Mouse (Mus musculus) common myeloid progenitor, adult 5-6 weeks (primary cell): ENCODE data around the gene Polr3b. TPM values are rescaled to one million over a fixed set of nuclear protein-coding genes. Genes with fewer than 3 reads are reported as not detected.

Experiments used
- ATAC-seq: replicated peaks from 2 replicates; pipeline ENCODE4 v1.8.0; 2016; ENCODE audit warnings: low read depth, mild to moderate bottlenecking, moderate TSS enrichment, inconsistent platforms; ENCODE audit not compliant: poor library complexity, severe bottlenecking
- total RNA-seq: library from RNA; stranded (forward); fragments of 200-1000, 187-1606 nt; gene quantifications from 2 replicates; pipeline ENCODE4 v1.2.3, GENCODE M21; 2017

Gene Polr3b
- total RNA-seq, 1 experiment from 2014 or later, result 45.5 TPM

GRCm38 (mm10) chr10:84657437-84658087, 35.5 kb downstream of the Polr3b start:
- 0 out of 2 replicates have a peak, but pooled peaks have one; percentile 10 for ATAC-seq

- peak; percentile 52 for ATAC-seq
Observed at GRCm38 (mm10) chr10:84658088-84658848, 36.2 kb downstream of the Polr3b start.

GRCm38 (mm10) chr10:84659281-84659680, 37.2 kb downstream of the Polr3b start:
- no peak for ATAC-seq

- no peak for ATAC-seq
Observed at GRCm38 (mm10) chr10:84662138-84662537, 40.0 kb downstream of the Polr3b start.

GRCm38 (mm10) chr10:84665713-84666260, 43.7 kb downstream of the Polr3b start:
- ATAC-seq, result no peak

GRCm38 (mm10) chr10:84675653-84676052, 53.6 kb downstream of the Polr3b start:
- ATAC-seq, result no peak

GRCm38 (mm10) chr10:84676511-84676910, 54.4 kb downstream of the Polr3b start:
- ATAC-seq, result no peak

- no peak for ATAC-seq
Observed at GRCm38 (mm10) chr10:84677871-84678270, 55.8 kb downstream of the Polr3b start.

- ATAC-seq, result no peak
Observed at GRCm38 (mm10) chr10:84678441-84678840, 56.3 kb downstream of the Polr3b start.

GRCm38 (mm10) chr10:84685444-84686121, 63.5 kb downstream of the Polr3b start:
- no peak for ATAC-seq

GRCm38 (mm10) chr10:84686122-84686497, 64.0 kb downstream of the Polr3b start:
- no peak for ATAC-seq

- no peak for ATAC-seq
Observed at GRCm38 (mm10) chr10:84686705-84687104, 64.6 kb downstream of the Polr3b start.

- no peak for ATAC-seq
Observed at GRCm38 (mm10) chr10:84687736-84688135, 65.6 kb downstream of the Polr3b start.

- no peak for ATAC-seq
Observed at GRCm38 (mm10) chr10:84689846-84690245, 67.8 kb downstream of the Polr3b start.

- ATAC-seq, result no peak
Observed at GRCm38 (mm10) chr10:84690818-84691217, 68.7 kb downstream of the Polr3b start.

- ATAC-seq, result no peak
Observed at GRCm38 (mm10) chr10:84691692-84692091, 69.6 kb downstream of the Polr3b start.

GRCm38 (mm10) chr10:84693841-84694638, 71.9 kb downstream of the Polr3b start:
- no peak for ATAC-seq

- ATAC-seq, result peak; percentile 40; the same call in 1 of the 2 replicates
Observed at GRCm38 (mm10) chr10:84700236-84700987, 78.3 kb downstream of the Polr3b start.

- ATAC-seq, result peak; percentile 50; the same call in 1 of the 2 replicates
Observed at GRCm38 (mm10) chr10:84701110-84701509, 79.0 kb downstream of the Polr3b start.
